Mouse (Mus musculus): ENCODE results near the gene Cltb. TPM values are rescaled to one million over a fixed set of nuclear protein-coding genes. Genes with fewer than 3 reads are reported as not detected.
"Not testable (repeated sequence)": the region's sequence is repeated elsewhere in the genome, so short reads cannot be mapped to it uniquely, and the experiment has no call there.

Gene Cltb
- polyA plus RNA-seq, 1 experiment from 2014 or later, result 47.8 TPM

DNA sequence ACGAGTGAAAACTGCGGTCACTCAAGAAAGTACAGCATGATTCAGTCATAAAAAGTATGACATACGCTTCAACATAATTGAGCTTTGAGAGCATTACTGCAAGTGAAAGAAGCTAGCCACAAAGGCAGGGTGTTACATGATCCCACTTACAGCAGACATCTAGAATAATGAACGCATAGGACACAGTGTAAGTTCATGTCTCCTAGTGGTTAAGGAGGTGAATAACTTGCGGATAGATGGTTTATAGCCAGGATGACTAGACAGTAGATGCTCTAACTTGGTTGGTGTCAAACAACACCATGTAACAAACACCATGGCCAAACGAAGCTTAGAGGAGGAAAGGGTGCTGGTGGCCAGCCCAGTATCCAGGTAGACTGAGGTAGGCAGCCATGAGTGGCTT is 5.9 kb upstream of the Cltb start:
- ATAC-seq (ENCODE audit: low read depth), result no peak
- H3K36me3 ChIP-seq (ENCODE audit: control insufficient read depth, insufficient read depth, low read length), result no peaks in the 10 kb centered on the region
- H3K9me3 ChIP-seq (ENCODE audit: control insufficient read depth, low read length), result no peaks in the 10 kb centered on the region
- H3K4me1 ChIP-seq (replicated peaks; ENCODE audit: control insufficient read depth, insufficient read depth, low read length), result no peaks in the 10 kb centered on the region
- no peak overlapping the region for H3K4me2 ChIP-seq (ENCODE audit: low read depth, low read length)
- WGBS, result 59% methylated on average over 6 of the region's 6 CpGs
- no peaks in the 10 kb centered on the region for H3K27me3 ChIP-seq (ENCODE audit: control insufficient read depth, insufficient read depth, low read depth, low read length)
- H3K9ac ChIP-seq (ENCODE audit: low read length), result no peak overlapping the region
- no peak overlapping the region for H3K27ac ChIP-seq (ENCODE audit: low read length)
- H3K4me3 ChIP-seq (ENCODE audit: low read length), result no peak overlapping the region

DNA sequence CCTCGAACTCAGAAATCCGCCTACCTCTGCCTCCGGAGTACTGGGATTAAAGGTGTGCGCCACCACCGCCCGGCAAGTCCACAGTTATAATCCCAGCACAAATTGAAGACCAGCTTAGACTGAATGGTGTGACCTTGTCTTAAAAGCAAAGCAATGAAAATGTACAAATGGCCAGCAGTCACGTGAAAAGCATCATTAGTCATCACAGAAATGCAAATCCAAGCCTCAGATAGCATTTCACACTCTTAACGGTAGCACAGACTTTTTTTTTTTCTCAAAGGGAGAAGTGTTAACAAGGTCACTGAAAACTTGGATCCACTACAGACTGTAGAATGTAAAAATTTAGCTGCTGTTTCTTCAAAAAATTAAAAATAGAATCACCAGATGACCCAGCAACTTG is 5.2 kb upstream of the Cltb start:
- H3K4me3 ChIP-seq (ENCODE audit: low read length), result no peak overlapping the region
- ATAC-seq (ENCODE audit: low read depth), result no peak
- H3K9me3 ChIP-seq (ENCODE audit: control insufficient read depth, low read length), result no peaks in the 10 kb centered on the region
- no peak overlapping the region for H3K4me2 ChIP-seq (ENCODE audit: low read depth, low read length)
- no peak overlapping the region for H3K9ac ChIP-seq (ENCODE audit: low read length)
- no peaks in the 10 kb centered on the region for H3K36me3 ChIP-seq (ENCODE audit: control insufficient read depth, insufficient read depth, low read length)
- no peaks in the 10 kb centered on the region for H3K27me3 ChIP-seq (ENCODE audit: control insufficient read depth, insufficient read depth, low read depth, low read length)
- WGBS, result 72% methylated on average over 8 of the region's 8 CpGs
- H3K27ac ChIP-seq (ENCODE audit: low read length), result no peak overlapping the region
- no peaks in the 10 kb centered on the region for H3K4me1 ChIP-seq (replicated peaks; ENCODE audit: control insufficient read depth, insufficient read depth, low read length)

- H3K9me3 ChIP-seq (ENCODE audit: control insufficient read depth, low read length); ATAC-seq (ENCODE audit: low read depth); H3K4me2 ChIP-seq (ENCODE audit: low read depth, low read length); H3K4me1 ChIP-seq (replicated peaks; ENCODE audit: control insufficient read depth, insufficient read depth, low read length); H3K27me3 ChIP-seq (ENCODE audit: control insufficient read depth, insufficient read depth, low read depth, low read length); H3K4me3 ChIP-seq (ENCODE audit: low read length); H3K36me3 ChIP-seq (ENCODE audit: control insufficient read depth, insufficient read depth, low read length); H3K9ac ChIP-seq (ENCODE audit: low read length); H3K27ac ChIP-seq (ENCODE audit: low read length): not testable (repeated sequence)
- 89% methylated on average over 8 of the region's 8 CpGs for WGBS
Measured at GRCm38 (mm10) chr13:54613141-54613540, 2.0 kb upstream of the Cltb start.

DNA sequence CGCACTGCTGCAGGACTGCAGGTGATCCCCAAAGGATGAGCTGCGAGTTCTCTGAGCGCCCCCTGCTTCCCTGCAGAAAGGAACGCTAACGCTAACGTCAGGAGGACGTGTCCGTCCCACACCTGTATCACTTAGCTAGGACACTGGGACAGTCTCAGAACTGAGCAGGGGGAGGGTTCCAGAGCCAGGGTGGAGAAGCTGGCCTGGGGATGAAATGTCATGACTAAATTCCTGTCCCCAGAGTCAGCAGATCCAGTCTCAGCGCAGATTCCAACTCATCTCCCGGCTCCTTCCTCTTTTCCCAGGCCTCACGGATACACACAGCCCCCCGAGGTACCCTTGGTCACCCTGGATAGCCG is 552 bp downstream of the Cltb start:
- Histone ChIP-seq H3K4me3 (ENCODE audit: low read length) (peak overlapping the region; percentile 74), H3K4me2 (ENCODE audit: low read depth, low read length) (peak overlapping the region; percentile 83), H3K27me3 (ENCODE audit: control insufficient read depth, insufficient read depth, low read depth, low read length) (no peaks in the 10 kb centered on the region), H3K9ac (ENCODE audit: low read length) (peak overlapping the region; percentile 85), H3K36me3 (ENCODE audit: control insufficient read depth, insufficient read depth, low read length) (no peaks in the 10 kb centered on the region), H3K9me3 (ENCODE audit: control insufficient read depth, low read length) (no peaks in the 10 kb centered on the region), H3K27ac (ENCODE audit: low read length) (peak overlapping the region; percentile 45), H3K4me1 (replicated peaks; ENCODE audit: control insufficient read depth, insufficient read depth, low read length) (peaks cover 10% of the 10 kb centered on the region; the same call in 1 of the 2 replicates)
- peak; percentile 32 for ATAC-seq (ENCODE audit: low read depth)
- 12% methylated on average over 13 of the region's 13 CpGs for WGBS

GRCm38 (mm10) chr13:54609301-54609700 is 1.8 kb downstream of the Cltb start:
- Histone ChIP-seq H3K4me2 (ENCODE audit: low read depth, low read length) (no peak overlapping the region), H3K27ac (ENCODE audit: low read length) (no peak overlapping the region), H3K4me3 (ENCODE audit: low read length) (no peak overlapping the region), H3K9ac (ENCODE audit: low read length) (no peak overlapping the region), H3K4me1 (replicated peaks; ENCODE audit: control insufficient read depth, insufficient read depth, low read length) (peaks cover 10% of the 10 kb centered on the region; the same call in 1 of the 2 replicates), H3K9me3 (ENCODE audit: control insufficient read depth, low read length) (no peaks in the 10 kb centered on the region), H3K36me3 (ENCODE audit: control insufficient read depth, insufficient read depth, low read length) (no peaks in the 10 kb centered on the region), H3K27me3 (ENCODE audit: control insufficient read depth, insufficient read depth, low read depth, low read length) (no peaks in the 10 kb centered on the region)
- WGBS, result 36% methylated on average over 1 of the region's 1 CpGs
- ATAC-seq (ENCODE audit: low read depth), result no peak

DNA sequence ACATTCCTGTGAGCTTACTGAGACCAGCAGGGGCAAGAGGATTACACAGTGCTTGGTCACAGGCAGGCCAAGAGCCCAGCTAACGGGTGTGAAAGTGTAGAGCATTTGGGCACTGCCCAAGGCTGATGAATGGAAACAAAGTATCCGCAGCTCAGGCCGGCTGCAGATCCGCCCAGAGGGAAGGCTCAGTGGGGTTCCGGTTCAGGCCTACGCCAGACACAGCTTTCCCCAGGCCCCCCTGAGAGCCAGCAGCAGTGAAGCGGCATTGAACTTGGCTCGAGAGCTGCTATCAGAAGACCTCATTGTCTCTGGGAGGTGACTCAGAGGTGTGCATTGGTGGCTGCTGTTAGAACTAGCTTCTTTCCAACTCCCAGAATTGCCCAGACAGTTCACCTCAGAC is 2.5 kb downstream of the Cltb start:
- WGBS, result 40% methylated on average over 8 of the region's 8 CpGs
- Histone ChIP-seq H3K9me3 (ENCODE audit: control insufficient read depth, low read length) (no peaks in the 10 kb centered on the region), H3K36me3 (ENCODE audit: control insufficient read depth, insufficient read depth, low read length) (no peaks in the 10 kb centered on the region), H3K4me1 (replicated peaks; ENCODE audit: control insufficient read depth, insufficient read depth, low read length) (peaks cover 10% of the 10 kb centered on the region; the same call in 1 of the 2 replicates), H3K4me2 (ENCODE audit: low read depth, low read length) (no peak overlapping the region), H3K9ac (ENCODE audit: low read length) (no peak overlapping the region), H3K27me3 (ENCODE audit: control insufficient read depth, insufficient read depth, low read depth, low read length) (no peaks in the 10 kb centered on the region), H3K4me3 (ENCODE audit: low read length) (no peak overlapping the region), H3K27ac (ENCODE audit: low read length) (no peak overlapping the region)
- no peak for ATAC-seq (ENCODE audit: low read depth)

DNA sequence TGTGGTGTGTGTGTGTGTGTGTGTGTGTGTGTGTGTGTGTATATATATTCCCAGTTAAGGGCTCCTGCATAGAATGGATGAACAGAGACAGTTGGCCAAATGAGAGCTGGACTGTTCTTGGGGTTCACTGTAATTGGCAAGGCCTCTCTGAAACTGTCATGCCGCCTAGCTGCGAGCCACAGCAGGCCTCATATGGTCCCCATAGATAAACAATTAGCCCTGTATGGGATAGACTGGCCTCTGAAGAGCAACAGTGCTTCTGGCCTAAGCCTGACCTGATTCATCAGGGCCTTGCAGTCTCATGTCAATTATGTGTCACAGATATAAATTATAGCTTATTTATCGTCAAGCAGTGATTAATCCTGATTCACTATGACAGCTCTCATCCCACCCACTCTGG is 3.1 kb downstream of the Cltb start:
- Histone ChIP-seq H3K4me1 (replicated peaks; ENCODE audit: control insufficient read depth, insufficient read depth, low read length) (peaks cover 10% of the 10 kb centered on the region; the same call in 1 of the 2 replicates), H3K9me3 (ENCODE audit: control insufficient read depth, low read length) (no peaks in the 10 kb centered on the region), H3K36me3 (ENCODE audit: control insufficient read depth, insufficient read depth, low read length) (no peaks in the 10 kb centered on the region), H3K27ac (ENCODE audit: low read length) (no peak overlapping the region), H3K4me3 (ENCODE audit: low read length) (no peak overlapping the region), H3K4me2 (ENCODE audit: low read depth, low read length) (no peak overlapping the region), H3K27me3 (ENCODE audit: control insufficient read depth, insufficient read depth, low read depth, low read length) (no peaks in the 10 kb centered on the region), H3K9ac (ENCODE audit: low read length) (no peak overlapping the region)
- WGBS, result 74% methylated on average over 3 of the region's 3 CpGs
- ATAC-seq (ENCODE audit: low read depth), result no peak

- no peaks in the 10 kb centered on the region for H3K36me3 ChIP-seq (ENCODE audit: control insufficient read depth, insufficient read depth, low read length)
- no peak overlapping the region for H3K4me2 ChIP-seq (ENCODE audit: low read depth, low read length)
- H3K4me3 ChIP-seq (ENCODE audit: low read length), result no peak overlapping the region
- WGBS, result 60% methylated on average over 5 of the region's 5 CpGs
- ATAC-seq (ENCODE audit: low read depth), result no peak
- H3K9ac ChIP-seq (ENCODE audit: low read length), result no peak overlapping the region
- H3K9me3 ChIP-seq (ENCODE audit: control insufficient read depth, low read length), result no peaks in the 10 kb centered on the region
- peaks cover 10% of the 10 kb centered on the region; the same call in 1 of the 2 replicates for H3K4me1 ChIP-seq (replicated peaks; ENCODE audit: control insufficient read depth, insufficient read depth, low read length)
- H3K27me3 ChIP-seq (ENCODE audit: control insufficient read depth, insufficient read depth, low read depth, low read length), result no peaks in the 10 kb centered on the region
- no peak overlapping the region for H3K27ac ChIP-seq (ENCODE audit: low read length)
Measured at GRCm38 (mm10) chr13:54607204-54607603, 3.9 kb downstream of the Cltb start.

GRCm38 (mm10) chr13:54605426-54605825 is 5.7 kb downstream of the Cltb start:
- WGBS, result 54% methylated on average over 5 of the region's 5 CpGs

DNA sequence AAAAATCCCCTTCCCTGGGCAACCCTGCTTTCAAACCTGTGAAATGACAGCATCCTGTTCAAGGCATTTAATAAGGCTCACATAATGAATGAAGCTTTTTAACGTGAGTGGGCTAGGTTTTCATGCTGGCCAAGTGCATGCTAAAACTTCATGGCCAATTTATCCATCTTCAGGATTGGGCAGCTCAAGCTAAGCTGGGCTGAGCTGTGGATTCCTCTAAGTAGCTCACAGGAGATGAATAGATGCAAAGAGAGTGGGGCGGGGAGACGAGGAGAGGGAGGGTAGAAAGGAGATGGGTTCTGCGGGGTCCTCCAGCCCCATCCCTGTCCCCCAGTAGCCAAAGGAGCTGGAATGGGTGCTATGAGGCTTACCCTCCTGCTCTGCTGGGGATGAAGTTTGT is 6.9 kb downstream of the Cltb start:
- WGBS, result 65% methylated on average over 4 of the region's 4 CpGs
- H3K9ac ChIP-seq (ENCODE audit: low read length), result no peak overlapping the region
- ATAC-seq (ENCODE audit: low read depth), result no peak
- no peak overlapping the region for H3K4me3 ChIP-seq (ENCODE audit: low read length)
- H3K9me3 ChIP-seq (ENCODE audit: control insufficient read depth, low read length), result no peaks in the 10 kb centered on the region
- H3K27me3 ChIP-seq (ENCODE audit: control insufficient read depth, insufficient read depth, low read depth, low read length), result no peaks in the 10 kb centered on the region
- no peaks in the 10 kb centered on the region for H3K36me3 ChIP-seq (ENCODE audit: control insufficient read depth, insufficient read depth, low read length)
- 0 out of 2 replicates have a peak, but pooled peaks cover 3% of the 10 kb centered on the region for H3K4me1 ChIP-seq (replicated peaks; ENCODE audit: control insufficient read depth, insufficient read depth, low read length)
- no peak overlapping the region for H3K27ac ChIP-seq (ENCODE audit: low read length)
- H3K4me2 ChIP-seq (ENCODE audit: low read depth, low read length), result no peak overlapping the region

More at GRCm38 (mm10) chr13:54605426-54605825, 5.7 kb downstream of the Cltb start:
- Histone ChIP-seq H3K4me1 (replicated peaks; ENCODE audit: control insufficient read depth, insufficient read depth, low read length) (peaks cover 6% of the 10 kb centered on the region; the same call in 1 of the 2 replicates), H3K9me3 (ENCODE audit: control insufficient read depth, low read length) (no peaks in the 10 kb centered on the region), H3K36me3 (ENCODE audit: control insufficient read depth, insufficient read depth, low read length) (no peaks in the 10 kb centered on the region), H3K4me2 (ENCODE audit: low read depth, low read length) (no peak overlapping the region), H3K9ac (ENCODE audit: low read length) (no peak overlapping the region), H3K27ac (ENCODE audit: low read length) (no peak overlapping the region), H3K4me3 (ENCODE audit: low read length) (no peak overlapping the region), H3K27me3 (ENCODE audit: control insufficient read depth, insufficient read depth, low read depth, low read length) (no peaks in the 10 kb centered on the region)
- ATAC-seq (ENCODE audit: low read depth), result no peak

Data from lung, embryonic 16.5 days (tissue).